Mouse (Mus musculus): ENCODE measurements around the gene Tac2.

GRCm38 (mm10) chr10:127751548-127751947 lies 27.3 kb downstream of the Tac2 start, which contains the start of gene Gpr182:
- TF ChIP-seq CTCF (IDR thresholded peaks at IDR 0.05; ENCODE audit: low read depth) (no peak), EP300 (optimal IDR thresholded peaks at IDR 0.05) (no peak)
